Mouse (Mus musculus): ENCODE results near the gene Kifc5b. TPM values are rescaled to one million over a fixed set of nuclear protein-coding genes. Genes with fewer than 3 reads are reported as not detected.

The Kifc5b gene
- polyA plus RNA-seq, 1 experiment from 2014 or later: 9.6 TPM

GRCm38 (mm10) chr17:26959815-26960214 lies 42.9 kb downstream of the Kifc5b start:
- DNase-seq (no peak), ATAC-seq (ENCODE audit: insufficient read depth) (no peak)
- 90% methylated on average over 4 of the region's 4 CpGs for WGBS
- no peak overlapping the region for H3K4me3 ChIP-seq (ENCODE audit: low read depth, low read length)
- H3K9me3 ChIP-seq (ENCODE audit: low read depth, low read length): no peaks in the 10 kb centered on the region
- H3K27me3 ChIP-seq (ENCODE audit: insufficient read depth, low read length): no peaks in the 10 kb centered on the region
- H3K4me1 ChIP-seq (ENCODE audit: insufficient read depth): no peaks in the 10 kb centered on the region
- H3K27ac ChIP-seq (ENCODE audit: low read depth): no peak overlapping the region
- no peak for TF ChIP-seq CTCF (IDR thresholded peaks at IDR 0.05; ENCODE audit: low read depth)
- no peak overlapping the region for H3K4me2 ChIP-seq
- H3K9ac ChIP-seq: no peak overlapping the region
- peaks cover 88% of the 10 kb centered on the region for H3K36me3 ChIP-seq (ENCODE audit: insufficient read depth)

GRCm38 (mm10) chr17:26961572-26962240 lies 44.8 kb downstream of the Kifc5b start:
- 85% methylated on average over 21 of the region's 21 CpGs for WGBS

GRCm38 (mm10) chr17:26966993-26967392 lies 50.1 kb downstream of the Kifc5b start:
- Histone ChIP-seq H3K27me3 (ENCODE audit: insufficient read depth, low read length) (no peaks in the 10 kb centered on the region), H3K9ac (no peak overlapping the region), H3K9me3 (ENCODE audit: low read depth, low read length) (no peaks in the 10 kb centered on the region), H3K27ac (ENCODE audit: low read depth) (no peak overlapping the region), H3K4me2 (no peak overlapping the region), H3K4me3 (ENCODE audit: low read depth, low read length) (no peak overlapping the region), H3K36me3 (ENCODE audit: insufficient read depth) (peaks cover 58% of the 10 kb centered on the region), H3K4me1 (ENCODE audit: insufficient read depth) (no peaks in the 10 kb centered on the region)
- DNase-seq: no peak
- ATAC-seq (ENCODE audit: insufficient read depth): no peak
- TF ChIP-seq CTCF (IDR thresholded peaks at IDR 0.05; ENCODE audit: low read depth): no peak
- WGBS: 88% methylated on average over 11 of the region's 11 CpGs

More at GRCm38 (mm10) chr17:26961572-26962240, 44.8 kb downstream of the Kifc5b start:
- Histone ChIP-seq H3K4me3 (ENCODE audit: low read depth, low read length) (no peak overlapping the region), H3K4me2 (no peak overlapping the region), H3K9me3 (ENCODE audit: low read depth, low read length) (no peaks in the 10 kb centered on the region), H3K27ac (ENCODE audit: low read depth) (no peak overlapping the region), H3K27me3 (ENCODE audit: insufficient read depth, low read length) (no peaks in the 10 kb centered on the region), H3K36me3 (ENCODE audit: insufficient read depth) (peaks cover 87% of the 10 kb centered on the region), H3K4me1 (ENCODE audit: insufficient read depth) (no peaks in the 10 kb centered on the region), H3K9ac (no peak overlapping the region)
- no peak for DNase-seq
- ATAC-seq (ENCODE audit: insufficient read depth): no peak
- TF ChIP-seq CTCF (IDR thresholded peaks at IDR 0.05; ENCODE audit: low read depth): no peak

- TF ChIP-seq CTCF (IDR thresholded peaks at IDR 0.05; ENCODE audit: low read depth): no peak
- no peak for DNase-seq
- H3K36me3 ChIP-seq (ENCODE audit: insufficient read depth): peaks cover 53% of the 10 kb centered on the region
- no peaks in the 10 kb centered on the region for H3K27me3 ChIP-seq (ENCODE audit: insufficient read depth, low read length)
- no peaks in the 10 kb centered on the region for H3K4me1 ChIP-seq (ENCODE audit: insufficient read depth)
- no peak overlapping the region for H3K9ac ChIP-seq
- 86% methylated on average over 6 of the region's 6 CpGs for WGBS
- ATAC-seq (ENCODE audit: insufficient read depth): no peak
- H3K4me3 ChIP-seq (ENCODE audit: low read depth, low read length): no peak overlapping the region
- no peak overlapping the region for H3K27ac ChIP-seq (ENCODE audit: low read depth)
- H3K4me2 ChIP-seq: no peak overlapping the region
- no peaks in the 10 kb centered on the region for H3K9me3 ChIP-seq (ENCODE audit: low read depth, low read length)
Observed at GRCm38 (mm10) chr17:26967477-26967876, 50.6 kb downstream of the Kifc5b start.

DNA sequence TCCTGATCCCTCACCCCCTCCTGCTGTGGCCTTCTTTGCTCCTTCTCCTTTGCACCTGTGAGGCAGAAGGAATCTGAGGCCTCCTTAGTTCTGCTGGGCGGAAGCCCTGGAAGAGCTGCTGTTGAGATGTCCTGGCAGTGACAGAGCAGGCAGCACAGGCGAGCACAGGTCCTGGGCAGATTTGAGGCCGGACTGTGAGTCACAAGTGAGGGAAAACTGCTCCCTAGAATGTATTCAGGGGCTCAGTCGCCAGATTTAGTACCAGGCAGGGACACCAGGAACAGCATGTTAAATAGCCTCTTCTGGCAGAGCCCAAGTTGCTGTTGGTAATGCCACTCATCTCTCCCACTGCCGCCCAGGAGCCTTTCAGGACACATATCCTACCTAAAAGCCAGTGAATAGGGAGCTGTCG lies 51.3 kb downstream of the Kifc5b start:
- no peaks in the 10 kb centered on the region for H3K4me1 ChIP-seq (ENCODE audit: insufficient read depth)
- DNase-seq (no peak), ATAC-seq (ENCODE audit: insufficient read depth) (no peak)
- H3K9ac ChIP-seq: no peak overlapping the region
- no peak overlapping the region for H3K4me3 ChIP-seq (ENCODE audit: low read depth, low read length)
- no peaks in the 10 kb centered on the region for H3K9me3 ChIP-seq (ENCODE audit: low read depth, low read length)
- no peak overlapping the region for H3K4me2 ChIP-seq
- peaks cover 48% of the 10 kb centered on the region for H3K36me3 ChIP-seq (ENCODE audit: insufficient read depth)
- no peak overlapping the region for H3K27ac ChIP-seq (ENCODE audit: low read depth)
- H3K27me3 ChIP-seq (ENCODE audit: insufficient read depth, low read length): no peaks in the 10 kb centered on the region
- no peak for TF ChIP-seq CTCF (IDR thresholded peaks at IDR 0.05; ENCODE audit: low read depth)
- 73% methylated on average over 6 of the region's 6 CpGs for WGBS

GRCm38 (mm10) chr17:26969257-26969656 lies 52.4 kb downstream of the Kifc5b start:
- WGBS: 79% methylated on average over 6 of the region's 6 CpGs
- H3K9me3 ChIP-seq (ENCODE audit: low read depth, low read length): no peaks in the 10 kb centered on the region
- H3K27me3 ChIP-seq (ENCODE audit: insufficient read depth, low read length): no peaks in the 10 kb centered on the region
- H3K4me2 ChIP-seq: no peak overlapping the region
- DNase-seq (no peak), ATAC-seq (ENCODE audit: insufficient read depth) (no peak)
- no peak overlapping the region for H3K27ac ChIP-seq (ENCODE audit: low read depth)
- H3K36me3 ChIP-seq (ENCODE audit: insufficient read depth): peaks cover 43% of the 10 kb centered on the region
- H3K4me1 ChIP-seq (ENCODE audit: insufficient read depth): no peaks in the 10 kb centered on the region
- no peak overlapping the region for H3K4me3 ChIP-seq (ENCODE audit: low read depth, low read length)
- TF ChIP-seq CTCF (IDR thresholded peaks at IDR 0.05; ENCODE audit: low read depth): no peak
- H3K9ac ChIP-seq: no peak overlapping the region

GRCm38 (mm10) chr17:26970221-26970620 lies 53.3 kb downstream of the Kifc5b start:
- no peak overlapping the region for H3K4me3 ChIP-seq (ENCODE audit: low read depth, low read length)
- no peak overlapping the region for H3K9ac ChIP-seq
- peaks cover 44% of the 10 kb centered on the region for H3K36me3 ChIP-seq (ENCODE audit: insufficient read depth)
- TF ChIP-seq CTCF (IDR thresholded peaks at IDR 0.05; ENCODE audit: low read depth): no peak
- no peak overlapping the region for H3K4me2 ChIP-seq
- no peaks in the 10 kb centered on the region for H3K4me1 ChIP-seq (ENCODE audit: insufficient read depth)
- no peaks in the 10 kb centered on the region for H3K27me3 ChIP-seq (ENCODE audit: insufficient read depth, low read length)
- no peak overlapping the region for H3K27ac ChIP-seq (ENCODE audit: low read depth)
- no peaks in the 10 kb centered on the region for H3K9me3 ChIP-seq (ENCODE audit: low read depth, low read length)
- ATAC-seq (ENCODE audit: insufficient read depth): no peak
- DNase-seq: no peak
- WGBS: 68% methylated on average over 12 of the region's 12 CpGs

Data from lung, embryonic 14.5 days (tissue).